Mouse (Mus musculus) limb, embryonic 12.5 days (tissue): Measurements from ENCODE around the gene Ralgds. TPM values are rescaled to one million over a fixed set of nuclear protein-coding genes. Genes with fewer than 3 reads are reported as not detected.

Source experiments
- ATAC-seq: fragments of 200-750 bp; cut with Nextera tagmentation; 2 replicates; pipeline ENCODE4 v1.8.0; 2017; ENCODE audit warnings: low read depth, moderate TSS enrichment; ENCODE audit not compliant: insufficient number of reproducible peaks, insufficient read depth, low FRiP score, low TSS enrichment
- H3K27ac ChIP-seq: fragments of 300-500 bp; sonication (generic); 2 replicates; pipeline ENCODE4 v1.5.1; 2016; ENCODE audit warnings: mild to moderate bottlenecking, moderate library complexity
- H3K27me3 ChIP-seq: fragments of 300-500 bp; sonication (generic); 2 replicates; pipeline ENCODE4 v1.6.1; 2016; ENCODE audit warnings: mild to moderate bottlenecking, moderate library complexity
- H3K36me3 ChIP-seq: fragments of 300-500 bp; sonication (generic); 2 replicates; pipeline ENCODE4 v1.6.1; 2016; ENCODE audit warnings: mild to moderate bottlenecking, moderate library complexity
- H3K4me1 ChIP-seq: fragments of 300-500 bp; sonication (generic); replicated peaks from 2 replicates; pipeline ENCODE4 v1.6.1; 2016
- H3K4me2 ChIP-seq: fragments of 300-500 bp; sonication (generic); 2 replicates; pipeline ENCODE4 v1.6.1; 2016; ENCODE audit warnings: mild to moderate bottlenecking, moderate library complexity
- H3K4me3 ChIP-seq: fragments of 300-500 bp; sonication (generic); replicated peaks from 2 replicates; pipeline ENCODE4 v1.5.1; 2016; ENCODE audit warnings: mild to moderate bottlenecking
- H3K9ac ChIP-seq: fragments of 300-500 bp; sonication (generic); replicated peaks from 2 replicates; pipeline ENCODE4 v1.6.1; 2016; ENCODE audit warnings: mild to moderate bottlenecking, moderate library complexity
- H3K9me3 ChIP-seq: fragments of 300-500 bp; sonication (generic); 2 replicates; pipeline ENCODE4 v1.6.1; 2016; ENCODE audit warnings: mild to moderate bottlenecking, moderate library complexity
- WGBS: fragments of 180-500 bp; shearing (Covaris S2); methylation state at CpG from one replicate; pipeline ENCODE4 v1.1.7; 2016; 5-methylcytosine and 5-hydroxymethylcytosine counted together
- polyA plus RNA-seq: library from polyadenylated mRNA; unstranded; fragments of >200 nt; fragmentation: Nextera tagmentation; extraction: Ambion mirVana; gene quantifications from 2 replicates; pipeline ENCODE4 v1.2.1, GENCODE M21; 2016

The Ralgds gene
- polyA plus RNA-seq, 1 experiment from 2014 or later, result 42.7 TPM

GRCm38 (mm10) chr2:28534436-28535262, 21.7 kb downstream of the Ralgds start:
- H3K27me3 ChIP-seq, result no peaks in the 10 kb centered on the region
- H3K27ac ChIP-seq, result peak overlapping the region; percentile 92
- no peak for ATAC-seq
- H3K36me3 ChIP-seq, result no peaks in the 10 kb centered on the region; the same call in 1 of the 2 replicates
- H3K4me2 ChIP-seq, result peak overlapping the region; percentile 87
- H3K4me1 ChIP-seq, result peaks cover 88% of the 10 kb centered on the region
- no peaks in the 10 kb centered on the region for H3K9me3 ChIP-seq
- peak overlapping the region; percentile 77 for H3K9ac ChIP-seq
- peak overlapping the region; percentile 68 for H3K4me3 ChIP-seq
- 10% methylated on average over 11 of the region's 11 CpGs for WGBS

DNA sequence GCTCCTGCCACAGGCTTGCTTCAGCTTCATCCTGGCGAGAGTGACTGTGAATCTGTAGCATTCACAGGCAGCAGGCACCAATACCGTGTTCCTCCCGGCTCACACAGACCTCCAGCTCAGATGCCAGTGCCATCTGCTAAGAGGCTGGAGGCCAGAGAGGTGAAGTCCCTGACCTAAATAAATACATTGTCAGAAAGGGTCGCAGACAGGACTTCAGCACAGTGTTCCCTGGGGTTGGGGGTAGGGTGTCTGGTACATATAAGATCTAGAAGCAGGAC, 22.3 kb downstream of the Ralgds start:
- Histone ChIP-seq H3K27ac (peak overlapping the region; percentile 92), H3K4me2 (peak overlapping the region; percentile 87), H3K36me3 (peaks cover 3% of the 10 kb centered on the region; the same call in 1 of the 2 replicates), H3K27me3 (no peaks in the 10 kb centered on the region), H3K4me1 (peaks cover 88% of the 10 kb centered on the region), H3K9ac (0 out of 2 replicates have a peak overlapping the region, but pooled peaks have one; percentile 77), H3K9me3 (no peaks in the 10 kb centered on the region), H3K4me3 (peak overlapping the region; percentile 68)
- no peak for ATAC-seq
- 11% methylated on average over 4 of the region's 4 CpGs for WGBS

- Histone ChIP-seq H3K4me2 (peak overlapping the region; percentile 87), H3K9ac (peak overlapping the region; percentile 77; the same call in 1 of the 2 replicates), H3K9me3 (no peaks in the 10 kb centered on the region), H3K27ac (peak overlapping the region; percentile 92), H3K4me1 (peaks cover 86% of the 10 kb centered on the region), H3K4me3 (peak overlapping the region; percentile 68; the same call in 1 of the 2 replicates), H3K36me3 (peaks cover 7% of the 10 kb centered on the region; the same call in 1 of the 2 replicates), H3K27me3 (no peaks in the 10 kb centered on the region)
- 16% methylated on average over 7 of the region's 7 CpGs for WGBS
- no peak for ATAC-seq
These were observed 22.7 kb downstream of the Ralgds start for GRCm38 (mm10) chr2:28535650-28536049.

- Histone ChIP-seq H3K4me2 (peak overlapping the region; percentile 87; the same call in 1 of the 2 replicates), H3K4me3 (no peak overlapping the region), H3K27ac (peak overlapping the region; percentile 92; the same call in 1 of the 2 replicates), H3K27me3 (no peaks in the 10 kb centered on the region), H3K4me1 (peaks cover 86% of the 10 kb centered on the region), H3K9ac (no peak overlapping the region; the same call in 1 of the 2 replicates), H3K36me3 (peaks cover 10% of the 10 kb centered on the region; the same call in 1 of the 2 replicates), H3K9me3 (no peaks in the 10 kb centered on the region)
- WGBS, result 64% methylated on average over 4 of the region's 4 CpGs
- ATAC-seq, result no peak
These were observed 23.2 kb downstream of the Ralgds start for GRCm38 (mm10) chr2:28536166-28536565.

GRCm38 (mm10) chr2:28536766-28537633, 24.1 kb downstream of the Ralgds start:
- WGBS, result 80% methylated on average over 11 of the region's 11 CpGs
- no peak overlapping the region for H3K27ac ChIP-seq
- H3K9ac ChIP-seq, result no peak overlapping the region
- no peaks in the 10 kb centered on the region for H3K27me3 ChIP-seq
- H3K9me3 ChIP-seq, result no peaks in the 10 kb centered on the region
- ATAC-seq, result no peak
- peaks cover 14% of the 10 kb centered on the region for H3K36me3 ChIP-seq
- peaks cover 79% of the 10 kb centered on the region for H3K4me1 ChIP-seq
- H3K4me2 ChIP-seq, result no peak overlapping the region
- H3K4me3 ChIP-seq, result no peak overlapping the region

DNA sequence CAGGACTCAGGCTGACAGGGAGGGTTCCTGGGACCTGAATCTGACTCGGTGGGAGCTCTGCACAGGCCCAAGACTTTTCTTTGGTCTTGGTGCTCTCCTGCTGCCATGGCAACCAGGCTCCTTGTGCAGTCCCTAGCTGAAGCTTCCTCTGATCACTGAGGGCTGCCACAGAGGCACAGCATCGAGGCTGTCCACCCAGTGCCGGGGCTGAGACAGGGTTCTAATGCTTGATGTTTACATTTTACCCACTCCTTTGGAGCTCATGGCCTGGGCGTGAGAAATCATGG, 24.7 kb downstream of the Ralgds start:
- H3K4me1 ChIP-seq, result peaks cover 73% of the 10 kb centered on the region
- 46% methylated on average over 4 of the region's 4 CpGs for whole genome bisulfite sequencing

GRCm38 (mm10) chr2:28537995-28538816, 25.3 kb downstream of the Ralgds start:
- H3K4me3 ChIP-seq, result no peak overlapping the region
- ATAC-seq, result no peak
- peaks cover 67% of the 10 kb centered on the region for H3K4me1 ChIP-seq
- WGBS, result 71% methylated on average over 8 of the region's 8 CpGs
- no peak overlapping the region for H3K4me2 ChIP-seq
- H3K27ac ChIP-seq, result peak overlapping the region; percentile 81
- no peak overlapping the region for H3K9ac ChIP-seq
- no peaks in the 10 kb centered on the region for H3K9me3 ChIP-seq
- H3K36me3 ChIP-seq, result peaks cover 26% of the 10 kb centered on the region
- no peaks in the 10 kb centered on the region for H3K27me3 ChIP-seq

More for the DNA sequence above, 24.7 kb downstream of the Ralgds start:
- Histone ChIP-seq H3K36me3 (peaks cover 20% of the 10 kb centered on the region), H3K9ac (no peak overlapping the region), H3K9me3 (no peaks in the 10 kb centered on the region), H3K4me3 (no peak overlapping the region), H3K4me2 (no peak overlapping the region), H3K27ac (no peak overlapping the region), H3K27me3 (no peaks in the 10 kb centered on the region)
- no peak for ATAC-seq

GRCm38 (mm10) chr2:28538817-28539128, 25.8 kb downstream of the Ralgds start:
- Histone ChIP-seq H3K27ac (peak overlapping the region; percentile 81), H3K36me3 (peaks cover 32% of the 10 kb centered on the region), H3K4me1 (peaks cover 62% of the 10 kb centered on the region), H3K4me2 (peak overlapping the region; percentile 21), H3K9ac (no peak overlapping the region), H3K4me3 (no peak overlapping the region), H3K9me3 (no peaks in the 10 kb centered on the region), H3K27me3 (no peaks in the 10 kb centered on the region)
- no peak for ATAC-seq
- 64% methylated on average over 1 of the region's 1 CpGs for WGBS

DNA sequence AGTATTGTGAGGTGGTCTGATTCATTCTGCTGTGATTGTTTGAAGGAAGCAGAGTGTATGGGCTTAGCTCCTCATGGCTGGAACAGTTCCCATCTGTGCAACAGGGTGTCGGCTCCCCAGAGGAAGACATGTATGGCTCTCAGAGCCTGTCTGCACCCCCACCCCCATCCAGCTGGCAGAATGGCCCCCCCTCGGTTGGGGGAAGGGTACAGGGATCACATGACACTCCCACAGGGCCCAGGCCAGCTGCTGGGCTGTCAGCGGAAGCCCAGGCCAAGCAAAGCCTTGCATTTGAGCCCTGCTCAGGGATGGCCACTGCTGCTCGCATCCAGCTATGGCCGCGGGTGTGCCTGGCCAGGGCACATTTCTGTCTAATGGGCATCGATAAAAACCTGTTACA, 26.3 kb downstream of the Ralgds start:
- H3K27ac ChIP-seq, result peak overlapping the region; percentile 81
- ATAC-seq, result peak; percentile 67; the same call in 1 of the 2 replicates
- peak overlapping the region; percentile 45 for H3K9ac ChIP-seq
- H3K4me2 ChIP-seq, result peak overlapping the region; percentile 21
- WGBS, result 36% methylated on average over 7 of the region's 7 CpGs
- no peaks in the 10 kb centered on the region for H3K9me3 ChIP-seq
- peaks cover 36% of the 10 kb centered on the region for H3K36me3 ChIP-seq
- H3K4me1 ChIP-seq, result peaks cover 58% of the 10 kb centered on the region
- no peak overlapping the region for H3K4me3 ChIP-seq
- H3K27me3 ChIP-seq, result no peaks in the 10 kb centered on the region

DNA sequence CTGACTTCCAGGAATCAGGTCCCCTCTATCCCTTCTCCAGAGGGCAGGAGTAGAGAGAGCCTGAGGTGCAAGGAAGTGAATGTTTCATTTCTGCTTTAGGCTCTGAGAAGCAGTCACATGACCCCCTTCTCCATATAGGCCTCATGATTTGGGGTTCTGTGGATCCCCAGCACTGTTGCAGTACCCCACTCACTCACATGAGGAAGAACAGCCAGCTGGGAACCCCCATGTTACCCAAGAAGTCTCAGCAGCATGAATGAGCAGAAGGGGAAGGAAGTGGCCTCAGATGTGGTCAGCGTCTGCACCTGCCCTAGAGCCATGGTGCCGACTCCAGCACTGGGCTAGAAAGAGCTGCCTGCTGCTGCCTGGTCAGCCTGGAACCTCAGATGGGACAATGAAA, 27.0 kb downstream of the Ralgds start:
- Histone ChIP-seq H3K4me1 (peaks cover 50% of the 10 kb centered on the region), H3K9ac (no peak overlapping the region), H3K4me2 (no peak overlapping the region), H3K27me3 (no peaks in the 10 kb centered on the region), H3K36me3 (peaks cover 44% of the 10 kb centered on the region), H3K4me3 (no peak overlapping the region), H3K9me3 (no peaks in the 10 kb centered on the region), H3K27ac (peak overlapping the region; percentile 81; the same call in 1 of the 2 replicates)
- 76% methylated on average over 2 of the region's 2 CpGs for whole genome bisulfite sequencing
- no peak for ATAC-seq
